Mouse (Mus musculus): ENCODE results near the gene Poglut1. TPM values are rescaled to one million over a fixed set of nuclear protein-coding genes. Genes with fewer than 3 reads are reported as not detected.
"Not testable (repeated sequence)": the region's sequence is repeated elsewhere in the genome, so short reads cannot be mapped to it uniquely, and the experiment has no call there.

Gene Poglut1
- total RNA-seq, 2 experiments from 2014 or later, result 39.4 to 44.2 TPM

DNA sequence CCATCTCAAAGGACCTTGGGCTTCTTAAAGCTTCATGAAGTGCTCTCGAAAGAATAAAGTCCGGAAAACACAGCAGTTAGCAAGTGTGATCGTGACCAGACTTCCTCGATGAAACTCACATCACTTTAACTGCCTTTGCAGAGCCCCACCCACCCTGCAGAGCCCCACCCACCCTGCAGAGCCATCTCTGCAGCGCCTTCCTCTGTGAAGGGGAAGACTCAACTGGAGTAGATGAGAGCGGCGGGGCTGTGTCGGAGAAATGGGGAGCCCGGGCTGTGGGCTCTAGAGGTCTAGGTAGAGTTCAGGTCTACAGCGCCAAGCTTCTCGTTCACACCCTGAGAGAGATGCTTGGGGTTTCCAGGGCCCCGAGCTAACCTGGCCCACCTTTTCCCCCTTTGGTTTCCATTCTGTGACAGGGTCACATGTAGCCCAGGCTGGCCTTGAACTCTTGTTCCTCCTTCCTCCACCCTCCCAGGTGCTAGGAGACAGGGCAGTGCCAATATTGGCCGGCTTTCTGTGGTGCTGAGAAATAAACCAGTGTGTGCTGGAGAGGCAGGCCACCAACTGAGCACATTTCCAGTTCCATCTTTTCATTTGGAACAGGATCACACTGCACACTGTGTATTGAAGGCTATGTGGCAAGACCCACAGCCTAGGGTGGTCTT is 11.2 kb downstream of the Poglut1 start:
- DNase-seq (ENCODE audit: low spot score in 2 of 2), result no peak

DNA sequence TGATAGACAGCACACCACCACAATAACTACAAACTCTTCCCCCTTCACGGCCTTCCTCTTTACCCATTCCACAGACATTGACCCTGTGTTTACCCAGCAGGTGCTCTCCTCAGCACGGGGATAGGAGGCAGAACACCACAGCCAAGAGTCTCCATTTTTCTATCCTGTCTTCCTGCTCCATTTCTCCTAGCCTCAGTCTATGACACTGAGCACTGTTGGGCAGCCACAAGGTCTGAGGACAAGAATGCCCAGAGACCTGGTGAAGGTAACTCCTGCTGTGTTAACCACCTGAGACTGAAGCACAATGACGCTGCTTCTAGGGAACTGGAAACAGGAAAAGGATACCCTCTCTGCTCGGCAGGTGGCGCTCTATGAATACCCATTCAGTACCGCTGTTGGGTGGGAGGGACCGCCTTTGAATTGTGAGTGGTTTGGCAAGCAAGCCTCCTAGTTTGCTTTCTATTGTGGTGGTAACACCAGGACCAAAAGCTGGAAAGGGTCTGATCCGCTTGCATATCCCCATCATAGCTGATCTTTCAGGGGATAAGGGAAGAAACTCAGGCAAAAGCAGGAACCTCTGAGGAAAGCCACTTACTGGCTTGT is 13.4 kb downstream of the Poglut1 start:
- DNase-seq (ENCODE audit: low spot score in 2 of 2), result peak; percentile 81 to 85

DNA sequence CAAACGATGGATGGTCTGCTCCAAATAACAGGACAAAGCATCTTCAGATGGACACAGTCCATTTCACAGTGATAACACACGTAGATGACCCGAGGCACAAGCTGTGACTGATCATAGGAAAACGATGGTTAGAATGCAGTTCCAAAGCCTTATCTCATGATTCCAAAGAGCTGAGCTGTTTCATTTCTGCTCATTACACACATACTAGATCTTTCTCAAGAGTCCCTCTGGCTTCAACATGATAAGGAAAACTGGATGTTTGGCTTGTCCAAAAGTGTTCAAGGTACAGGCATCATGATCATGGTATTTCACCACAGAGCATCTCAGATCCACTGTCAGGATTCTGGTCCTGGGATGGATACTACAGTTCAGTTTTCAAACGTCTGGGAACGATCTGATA is 23.8 kb downstream of the Poglut1 start:
- no peak for DNase-seq (ENCODE audit: low spot score in 2 of 2)

DNA sequence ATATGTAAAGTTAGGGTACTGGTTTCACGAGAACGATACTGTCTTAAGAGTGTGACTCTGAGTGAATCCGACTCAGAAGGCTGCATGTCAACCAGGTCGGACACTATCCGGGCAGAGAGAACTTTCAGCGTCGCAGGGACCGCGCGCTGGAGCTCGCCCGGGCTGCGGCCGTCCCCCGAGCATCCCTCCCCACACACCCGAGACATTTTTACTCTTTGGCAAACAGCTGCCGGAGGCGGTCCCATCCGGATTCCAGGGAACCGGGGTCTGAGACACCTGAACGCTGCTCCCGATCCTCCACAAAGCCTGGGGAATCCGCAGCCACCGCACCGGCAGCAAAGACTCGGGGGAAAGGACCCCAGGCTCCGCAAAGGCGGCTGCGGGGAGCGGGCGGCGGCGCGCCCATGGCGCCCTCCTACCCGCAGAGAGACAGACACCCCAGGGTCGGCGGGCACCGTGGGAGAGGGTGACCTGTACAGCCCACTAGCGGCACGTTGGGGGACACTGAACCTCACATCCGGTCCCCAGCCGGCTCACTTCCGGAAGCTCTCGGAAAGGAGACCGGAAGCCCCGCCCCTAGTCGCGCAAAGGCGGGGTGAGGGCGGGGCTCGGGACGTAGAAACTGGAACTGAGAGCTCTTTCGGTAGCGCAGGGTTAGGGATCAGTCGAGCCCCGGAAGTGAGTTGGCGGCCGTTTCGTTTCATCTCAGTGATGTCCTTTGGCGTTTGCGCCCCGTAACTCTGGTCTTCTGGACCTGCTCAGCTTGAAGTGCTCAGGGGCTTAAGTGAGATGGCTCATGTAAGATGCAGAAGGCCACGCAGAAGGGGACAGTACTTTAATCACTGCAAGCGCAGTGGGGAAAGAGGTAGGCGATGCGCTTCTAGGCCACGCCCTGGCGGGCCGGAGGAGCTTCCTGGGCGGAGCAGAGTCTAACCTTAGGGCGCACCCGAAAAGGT is 27.7 kb downstream of the Poglut1 start, which contains the start of gene Timmdc1:
TSS of gene Timmdc1 (minus strand) at position 535 of the 956 bp plus-strand sequence.
- peak; percentile 94 to 96 for DNase-seq (ENCODE audit: low spot score in 2 of 2)

DNA sequence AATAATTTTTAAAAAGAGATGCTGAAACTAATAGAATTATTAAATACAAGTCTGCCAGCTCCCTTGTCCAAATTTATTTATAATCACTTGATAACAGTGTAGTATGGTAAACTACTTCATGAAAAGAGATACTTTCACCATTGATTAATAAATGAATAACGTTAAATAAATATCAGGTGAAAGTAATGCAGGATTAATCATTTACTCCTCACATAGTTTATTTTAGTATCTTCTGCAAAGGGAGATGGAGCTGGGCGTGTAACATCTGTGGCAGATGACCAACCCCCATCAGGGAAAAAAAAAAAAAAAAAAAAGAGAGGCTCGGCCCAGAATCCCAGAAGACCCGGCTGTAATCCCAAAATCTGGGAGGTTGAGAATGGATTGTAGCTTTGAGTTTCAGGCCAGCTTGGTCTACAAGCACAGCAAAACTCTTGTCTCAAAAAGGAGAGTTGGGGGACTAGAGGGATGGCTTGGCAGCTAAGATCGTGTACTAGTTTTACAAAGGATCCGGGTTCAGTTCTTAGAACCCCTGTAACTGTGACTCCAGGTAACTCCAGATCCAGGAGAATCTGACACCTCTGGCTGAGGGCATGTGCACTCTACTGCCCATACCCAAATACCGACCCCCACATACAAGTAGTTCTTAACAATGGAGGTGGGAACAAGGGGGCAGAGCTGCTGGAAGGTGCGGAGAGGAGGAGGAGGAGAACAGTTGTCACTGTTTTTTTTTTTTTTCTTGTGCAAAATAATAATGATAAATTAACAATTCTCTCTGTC is 28.7 kb downstream of the Poglut1 start:
- no peak for DNase-seq (ENCODE audit: low spot score in 2 of 2)

DNA sequence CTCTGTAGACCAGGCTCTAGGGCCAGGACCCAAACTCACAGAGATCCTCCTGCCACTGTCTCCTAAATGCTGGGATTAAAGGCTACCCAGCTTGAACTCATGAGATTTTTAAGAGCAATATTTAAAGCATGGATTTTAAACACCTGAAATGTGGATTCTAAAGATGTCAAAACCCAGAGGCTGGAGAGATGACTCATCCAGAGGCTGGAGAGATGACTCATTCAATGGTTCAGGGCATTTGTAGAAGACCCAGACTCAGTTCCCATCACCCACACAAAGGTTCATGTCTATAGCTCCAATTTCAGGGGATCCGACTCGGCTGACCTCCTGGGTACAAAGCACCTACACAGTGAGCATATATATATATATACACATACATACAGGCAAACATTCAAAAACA is 30.9 kb downstream of the Poglut1 start:
- no peak for DNase-seq (ENCODE audit: low spot score in 2 of 2)

DNA sequence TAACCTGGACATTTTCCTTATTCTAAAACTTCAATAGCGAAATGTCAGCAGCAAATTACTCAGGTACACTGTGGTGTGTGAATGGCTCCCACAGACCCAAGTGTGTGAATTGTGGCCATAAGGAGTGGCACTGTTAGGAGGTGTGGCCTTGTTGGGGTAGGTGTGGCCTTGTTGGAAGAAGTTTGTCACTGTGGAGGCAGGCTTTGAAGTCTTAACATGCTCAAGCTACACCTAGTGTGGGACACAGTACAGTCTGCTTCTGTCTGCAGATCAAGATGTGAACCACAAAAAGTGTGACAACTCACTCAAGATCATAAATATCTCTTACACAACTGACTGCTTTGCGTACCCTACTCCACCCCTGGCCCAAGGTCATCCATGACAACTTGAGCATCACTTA is 39.2 kb downstream of the Poglut1 start:
- no peak for DNase-seq (ENCODE audit: low spot score in 2 of 2)

DNA sequence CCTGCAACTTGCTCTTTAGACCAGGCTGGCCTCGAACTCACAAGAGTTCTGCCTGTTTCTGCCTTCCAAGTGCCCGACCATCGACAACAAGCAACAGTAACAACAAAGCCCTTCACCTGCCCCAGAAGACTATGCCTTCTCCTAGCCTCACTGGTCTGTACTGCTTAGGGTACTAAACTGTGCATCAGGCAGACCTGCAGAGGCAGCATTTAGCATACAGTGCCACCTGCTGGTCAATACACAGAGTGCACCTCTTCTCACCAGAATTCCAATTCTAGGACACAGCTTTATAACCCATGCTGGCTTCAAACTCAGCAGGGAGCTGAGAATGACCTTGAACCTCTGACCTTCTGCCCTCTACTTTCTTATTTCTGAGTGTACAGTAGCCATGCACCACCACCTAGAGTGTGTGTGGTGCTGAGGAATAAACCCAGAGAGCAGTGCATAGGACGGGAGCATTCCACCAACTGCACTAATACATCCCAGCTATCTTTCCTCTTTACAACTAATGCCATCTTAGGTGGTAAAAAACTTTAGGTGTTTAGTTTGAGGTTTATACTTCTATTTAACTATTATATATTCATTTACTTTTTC is 43.9 kb downstream of the Poglut1 start:
- peak; percentile 68 to 77 for DNase-seq (ENCODE audit: low spot score in 2 of 2)

DNA sequence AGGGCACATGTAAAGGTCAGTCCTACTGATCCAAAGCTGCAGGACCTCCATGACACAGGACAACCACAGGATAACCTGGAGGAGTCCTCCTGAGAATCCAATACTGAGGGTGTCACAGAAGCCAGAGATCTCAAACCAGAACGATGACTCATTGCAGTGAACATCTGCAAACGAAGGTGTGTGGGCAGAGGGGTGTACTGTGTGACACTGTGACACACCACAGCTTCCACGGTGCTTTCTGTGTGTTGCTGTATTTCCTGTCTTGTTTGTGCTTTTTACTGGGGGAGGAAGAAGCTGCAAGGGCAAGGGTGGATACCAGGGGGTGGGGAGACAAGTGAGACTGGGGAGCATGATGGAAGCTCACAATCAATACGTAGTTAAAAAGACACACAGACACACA is 46.5 kb downstream of the Poglut1 start:
- no peak for DNase-seq (ENCODE audit: low spot score in 2 of 2)

DNA sequence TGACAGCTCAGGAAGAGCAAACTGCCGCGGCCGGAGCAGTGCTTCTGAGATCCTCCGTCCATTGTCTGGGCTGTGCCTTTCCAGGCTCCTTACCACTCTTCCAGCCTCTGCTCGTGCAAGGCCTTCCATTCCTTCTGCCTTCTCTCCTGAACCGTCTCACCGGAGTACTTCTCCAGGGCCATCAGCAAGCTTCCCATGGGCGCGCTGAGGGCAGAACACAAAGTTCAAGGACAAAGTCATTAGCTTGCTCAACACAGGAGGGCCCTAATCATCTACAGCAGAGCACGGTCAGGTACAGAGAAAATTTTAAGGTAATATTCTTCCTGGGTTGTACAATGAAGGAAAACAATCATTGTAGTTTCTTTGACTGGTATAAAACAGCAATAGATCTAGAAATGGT is 47.6 kb downstream of the Poglut1 start:
- no peak for DNase-seq (ENCODE audit: low spot score in 2 of 2)

DNA sequence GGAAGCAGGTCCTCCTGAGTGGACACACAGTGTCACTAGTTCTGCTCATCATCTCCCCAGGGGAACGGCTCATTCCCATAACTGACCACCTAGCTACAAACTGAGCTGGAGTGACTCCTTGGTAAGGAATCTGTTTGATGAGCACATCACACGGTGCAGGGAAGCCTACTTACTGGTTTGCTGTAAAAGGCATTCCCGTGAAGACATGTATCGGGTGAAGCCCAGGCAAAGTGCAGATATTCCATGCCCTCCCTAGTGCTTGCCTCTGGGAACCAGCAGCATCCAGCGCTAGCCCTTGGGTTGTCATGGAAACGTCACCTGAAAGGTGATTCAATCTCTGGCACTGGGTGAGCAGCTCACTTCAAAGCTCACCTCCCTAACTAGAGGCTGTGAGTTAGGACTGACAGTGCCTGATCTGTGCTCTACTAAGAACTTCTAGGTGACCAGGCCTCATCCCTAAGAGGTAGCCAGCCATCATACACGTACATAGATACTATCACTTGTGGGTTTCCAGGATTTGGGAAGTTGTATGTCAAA is 53.4 kb downstream of the Poglut1 start:
- DNase-seq (ENCODE audit: low spot score in 2 of 2), result no peak

DNA sequence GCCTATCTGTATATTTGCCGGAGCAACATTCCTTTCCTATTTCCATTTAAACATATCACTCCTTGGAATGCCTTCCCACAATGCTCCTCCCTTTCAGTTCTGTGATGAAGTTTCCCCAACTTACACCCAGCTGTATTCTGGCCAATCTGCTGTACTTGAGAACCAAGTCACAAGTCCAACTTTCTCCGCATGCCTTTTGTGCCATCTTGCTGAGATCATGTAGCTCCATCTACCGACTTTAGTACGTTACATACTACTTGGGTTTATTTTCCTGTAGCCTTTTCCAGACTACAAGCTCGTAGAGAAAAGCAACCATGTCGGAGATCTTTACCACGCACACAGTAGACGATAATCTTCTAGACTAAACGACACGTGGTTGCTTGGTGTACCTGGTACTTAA is 56.2 kb downstream of the Poglut1 start:
- no peak for DNase-seq (ENCODE audit: low spot score in 2 of 2)

DNA sequence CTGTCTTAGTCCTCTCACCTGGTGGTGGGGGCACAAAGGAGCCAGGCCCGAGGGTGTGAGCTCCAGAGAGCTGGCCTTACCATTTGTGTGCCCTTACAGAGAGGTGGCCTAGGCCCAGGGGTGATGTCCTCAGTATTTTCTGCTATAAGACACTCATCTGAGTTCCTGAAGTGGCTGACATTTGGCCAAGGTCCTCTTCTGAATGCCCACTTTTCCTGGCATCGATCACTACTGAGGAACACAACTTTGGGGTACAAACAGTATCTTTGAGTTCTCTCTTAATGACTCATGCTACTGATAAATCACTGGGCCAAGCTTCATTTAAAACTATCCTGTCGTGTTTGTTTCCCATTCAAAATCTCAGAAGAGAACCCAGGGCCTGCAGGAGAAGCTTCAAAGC is 57.5 kb downstream of the Poglut1 start:
- no peak for DNase-seq (ENCODE audit: low spot score in 2 of 2)

DNA sequence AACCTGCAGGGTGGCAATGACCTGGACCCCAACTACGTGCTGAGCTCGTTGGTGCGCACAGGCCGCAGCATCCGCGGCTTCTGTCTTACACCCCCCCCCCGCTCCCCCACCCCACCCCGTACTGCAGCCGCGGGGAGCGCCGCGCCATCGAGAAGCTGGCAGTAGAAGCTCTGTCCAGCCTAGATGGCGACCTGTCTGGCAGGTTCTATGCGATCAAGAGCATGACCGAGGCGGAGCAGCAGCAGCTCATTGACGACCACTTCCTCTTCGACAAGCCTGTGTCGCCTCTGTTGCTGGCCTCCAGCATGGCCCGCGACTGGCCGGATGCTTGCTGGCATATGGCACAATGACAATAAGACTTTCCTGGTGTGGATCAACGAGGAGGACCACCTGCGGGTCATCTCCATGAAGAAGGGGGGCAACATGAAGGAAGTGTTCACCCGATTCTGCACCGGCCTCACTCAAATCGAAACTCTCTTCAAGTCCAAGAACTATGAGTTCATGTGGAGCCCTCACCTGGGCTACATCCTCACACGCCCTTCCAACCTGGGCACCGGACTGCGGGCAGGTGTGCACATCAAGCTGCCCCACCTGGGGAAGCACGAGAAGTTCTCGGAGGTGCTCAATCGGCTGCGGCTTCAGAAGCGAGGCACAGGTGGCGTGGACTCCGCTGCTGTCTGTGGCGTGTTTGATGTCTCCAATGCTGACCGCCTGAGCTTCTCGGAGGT is 66.3 kb downstream of the Poglut1 start:
- no peak for DNase-seq (ENCODE audit: low spot score in 2 of 2)

DNA sequence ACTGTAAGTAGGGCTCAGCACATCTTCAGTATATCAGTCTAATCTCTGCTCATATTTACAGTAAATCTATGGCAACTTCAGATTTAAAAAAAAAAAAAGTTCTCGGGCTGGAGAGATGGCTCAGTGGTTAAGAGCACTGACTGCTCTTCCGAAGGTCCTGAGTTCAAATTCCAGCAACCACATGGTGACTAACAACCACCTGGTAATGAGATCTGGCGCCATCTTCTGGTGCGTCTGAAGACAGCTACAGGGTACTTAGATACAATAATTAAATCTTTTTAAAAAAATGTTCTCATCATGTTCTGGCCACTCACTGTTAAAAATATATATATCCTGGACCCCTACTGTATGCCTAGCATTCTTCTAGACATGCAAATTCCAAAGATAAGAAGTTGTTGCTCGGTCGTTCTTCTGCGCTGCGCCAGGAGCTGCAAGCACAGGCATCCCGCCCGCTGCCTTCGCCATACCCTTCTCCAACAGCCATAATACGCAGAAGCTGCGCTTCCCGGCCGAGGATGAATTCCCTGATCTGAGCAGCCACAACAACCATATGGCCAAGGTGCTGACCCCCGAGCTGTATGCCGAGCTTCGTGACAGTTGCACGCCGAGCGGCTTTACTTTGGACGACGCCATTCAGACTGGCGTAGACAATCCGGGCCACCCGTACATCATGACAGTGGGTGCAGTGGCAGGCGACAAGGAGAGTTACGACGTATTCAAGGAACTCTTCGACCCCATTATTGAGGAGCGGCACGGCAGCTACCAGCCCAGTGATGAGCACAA is 67.1 kb downstream of the Poglut1 start:
- peak in 1 of 2 experiments; percentile 32 for DNase-seq (ENCODE audit: low spot score in 2 of 2)

DNA sequence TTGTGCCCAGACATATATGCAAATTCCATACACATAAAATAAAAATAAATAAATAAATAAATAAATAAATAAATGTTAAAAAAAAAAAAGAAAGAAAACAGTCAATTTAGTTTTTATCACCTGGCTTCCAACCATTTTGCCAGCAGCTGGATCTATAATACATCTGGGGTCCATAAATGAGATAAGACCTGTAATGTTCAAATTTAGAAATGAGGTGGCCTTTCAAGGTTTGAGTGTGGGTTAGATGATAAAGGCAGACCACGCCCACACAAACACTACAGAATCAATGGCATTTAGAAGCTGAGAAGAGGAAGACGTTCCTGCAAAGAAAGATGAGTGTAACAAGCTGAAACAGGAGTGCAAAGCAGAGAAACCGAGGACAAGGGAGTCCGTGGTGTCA is 68.7 kb downstream of the Poglut1 start:
- no peak for DNase-seq (ENCODE audit: low spot score in 2 of 2)

DNA sequence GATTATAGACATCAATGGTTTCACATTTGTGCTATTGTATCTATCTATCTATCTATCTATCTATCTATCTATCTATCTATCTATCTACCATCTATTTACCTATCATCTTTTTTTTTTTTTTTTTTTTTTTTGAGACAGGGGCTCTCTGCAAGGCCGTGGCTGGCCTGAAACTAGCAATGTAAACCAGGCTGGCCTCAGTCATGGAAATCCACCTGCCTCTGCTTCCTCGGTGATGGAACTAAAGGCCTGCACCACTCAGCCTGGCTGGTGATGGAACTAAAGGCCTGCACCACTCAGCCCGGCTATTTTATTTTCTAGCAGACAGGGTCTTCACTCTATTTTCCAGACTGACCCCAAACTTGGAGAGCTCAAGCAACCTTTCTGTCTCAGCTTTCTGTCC is 71.8 kb downstream of the Poglut1 start:
- no peak for DNase-seq (ENCODE audit: low spot score in 2 of 2)

DNA sequence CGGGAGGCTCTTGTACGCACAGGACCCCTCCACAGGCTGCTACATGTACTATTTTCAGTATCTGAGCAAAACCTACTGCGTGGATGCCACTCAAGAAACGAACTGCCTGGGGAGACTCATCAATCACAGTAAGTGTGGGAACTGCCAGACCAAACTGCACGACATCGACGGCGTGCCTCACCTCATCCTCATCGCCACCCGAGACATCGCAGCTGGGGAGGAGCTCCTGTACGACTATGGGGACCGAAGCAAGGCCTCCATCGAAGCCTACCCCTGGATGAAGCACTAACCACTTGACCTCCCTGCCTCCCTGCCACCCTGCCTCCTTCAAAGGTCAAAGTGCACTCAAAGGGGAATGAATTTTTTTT is 72.8 kb downstream of the Poglut1 start:
- DNase-seq (ENCODE audit: low spot score in 2 of 2), result not testable (repeated sequence)

All from layer of hippocampus, postnatal 10 days (tissue).